Mouse (Mus musculus): ENCODE measurements around the gene Lrmda.

The Lrmda gene

DNA sequence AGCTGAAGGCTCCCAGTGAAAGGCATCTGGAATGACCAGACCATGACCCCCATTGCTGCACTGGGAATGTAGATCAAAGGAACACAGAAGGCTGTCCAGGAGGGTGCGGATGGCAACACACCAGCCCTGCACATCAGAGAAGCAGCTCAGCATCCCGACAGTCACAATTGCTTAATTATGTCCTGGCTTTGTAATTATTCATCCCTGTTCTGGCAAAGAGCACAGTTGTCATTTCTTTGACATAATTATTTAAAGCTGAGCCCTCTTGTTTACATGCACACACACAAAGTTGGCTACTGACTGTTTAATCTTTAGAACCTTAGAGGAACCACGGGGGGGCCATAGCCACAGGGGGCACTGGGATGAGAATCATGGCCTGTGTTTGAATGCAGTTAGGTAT is 580.7 kb downstream of the Lrmda start:
- DNase-seq = no peak

DNA sequence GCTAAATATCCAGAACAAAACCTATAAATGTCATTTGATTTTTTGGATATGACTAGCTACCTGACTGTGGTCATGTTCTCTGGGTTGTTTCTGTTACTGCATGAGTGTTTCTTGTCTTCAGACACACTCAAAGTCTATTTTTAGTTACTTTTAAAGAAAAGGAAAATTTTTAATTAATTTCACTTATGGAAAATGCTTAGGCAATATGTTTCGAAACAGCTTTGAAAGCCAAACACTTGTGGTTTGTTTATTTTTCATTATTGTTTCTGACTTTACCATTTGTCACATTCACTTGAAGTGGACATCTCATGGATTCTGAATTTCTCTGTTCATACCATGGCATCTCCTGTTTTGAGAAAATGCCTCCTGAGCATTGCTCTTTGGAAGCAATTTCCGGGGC is 582.8 kb downstream of the Lrmda start:
- no peak for DNase-seq

GRCm38 (mm10) chr14:22608599-22608998 is 589.1 kb downstream of the Lrmda start:
- DNase-seq = no peak

- DNase-seq = no peak
These were observed 590.0 kb downstream of the Lrmda start for GRCm38 (mm10) chr14:22609261-22610245.

- DNase-seq = no peak
These were observed 591.5 kb downstream of the Lrmda start for GRCm38 (mm10) chr14:22611011-22611410.

DNA sequence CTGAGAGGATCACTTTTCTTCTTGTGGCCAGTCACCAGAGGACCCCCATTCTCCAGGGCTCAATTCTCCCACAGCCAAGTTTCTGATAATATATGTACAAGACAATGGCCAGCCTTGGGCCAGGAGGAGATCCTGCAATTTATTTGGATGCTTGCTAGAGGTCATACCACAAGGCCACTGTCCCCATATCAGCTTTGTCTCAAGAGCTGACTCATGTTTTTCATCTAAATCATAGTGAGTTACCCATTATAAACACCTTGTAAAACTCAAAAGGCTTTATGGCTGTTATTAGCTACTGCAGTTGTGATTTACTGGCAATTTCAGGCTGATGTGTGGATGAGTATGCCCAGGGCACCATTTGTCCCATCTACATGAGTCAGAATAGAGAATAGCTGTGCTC is 600.7 kb downstream of the Lrmda start:
- DNase-seq = no peak

DNA sequence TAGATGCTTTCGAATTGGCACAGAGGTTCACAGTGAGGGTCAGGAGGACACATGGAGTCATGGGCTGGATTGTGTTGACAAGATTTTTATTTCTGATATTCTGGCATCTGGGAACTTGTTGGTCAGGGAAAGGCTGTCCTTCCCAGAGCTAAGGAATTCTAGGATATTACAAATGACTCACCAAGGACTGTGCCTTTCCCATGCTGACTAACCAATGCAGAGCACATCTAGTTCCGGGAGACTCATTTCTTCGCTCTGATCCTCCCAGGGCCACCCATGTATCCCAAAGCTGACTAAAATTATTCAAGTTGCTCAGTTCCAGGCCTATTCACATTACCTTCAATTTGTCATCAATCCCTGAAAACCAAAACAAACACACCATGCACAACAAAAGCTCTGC is 602.4 kb downstream of the Lrmda start:
- no peak for DNase-seq

DNA sequence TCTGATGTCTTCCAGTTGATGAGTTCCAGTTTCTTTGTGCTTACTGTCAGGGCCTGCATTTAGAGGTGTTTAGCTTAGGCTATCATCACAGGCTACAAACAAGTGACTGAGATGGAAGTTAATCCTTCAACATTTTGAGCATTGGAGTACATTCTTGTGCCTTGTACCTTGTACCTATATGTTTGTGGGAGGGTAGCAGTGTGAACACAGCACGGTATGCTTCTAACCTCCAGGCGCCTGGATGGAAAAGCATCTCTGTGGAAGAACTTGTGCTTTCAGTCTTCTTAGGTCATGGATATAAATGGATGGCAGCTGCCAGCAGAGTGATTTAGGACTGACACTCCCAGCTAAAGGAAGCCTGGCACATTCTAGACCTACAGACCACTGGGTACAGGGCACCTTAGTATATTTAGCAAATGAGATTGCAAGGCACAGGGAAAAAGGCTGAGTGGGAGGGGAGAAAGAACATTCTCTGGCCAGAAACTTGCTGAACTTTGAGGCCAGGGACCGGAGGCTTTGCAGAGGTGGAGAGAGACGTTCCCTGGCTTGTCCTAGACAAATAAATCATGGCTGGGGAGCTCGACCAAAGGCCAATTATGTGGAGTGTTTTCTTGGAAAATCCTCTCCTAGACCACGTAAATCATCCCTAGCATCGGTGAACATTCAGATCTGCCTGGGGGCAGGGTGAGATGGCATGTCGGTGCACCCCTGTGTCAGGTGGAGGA is 607.8 kb downstream of the Lrmda start:
- no peak for DNase-seq

DNA sequence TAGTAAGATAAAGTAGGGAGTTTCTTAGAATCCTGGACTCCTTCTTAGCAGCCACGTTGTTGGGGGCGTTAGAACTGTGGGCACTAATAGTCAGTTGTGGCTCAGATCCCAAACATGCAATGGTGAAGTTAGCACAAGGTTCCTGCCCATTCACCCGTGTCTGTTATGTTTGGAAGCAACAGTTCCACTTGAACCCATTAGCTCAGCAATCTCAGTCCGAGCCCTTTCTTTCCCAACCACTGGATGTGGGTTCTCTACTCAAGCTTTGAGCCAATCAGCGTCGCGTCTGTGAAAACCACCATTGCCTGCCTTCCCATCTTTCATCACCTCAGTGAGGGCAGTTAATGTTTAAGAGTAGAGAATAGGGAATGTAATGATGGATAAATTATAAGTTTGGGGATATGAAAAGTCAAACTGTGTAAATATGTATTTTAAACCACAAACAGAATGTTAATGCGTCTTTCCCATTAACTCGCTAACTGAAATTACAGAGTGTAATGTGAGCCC is 610.9 kb downstream of the Lrmda start:
- DNase-seq = no peak

GRCm38 (mm10) chr14:22633612-22634011 is 614.1 kb downstream of the Lrmda start:
- no peak for DNase-seq

DNA sequence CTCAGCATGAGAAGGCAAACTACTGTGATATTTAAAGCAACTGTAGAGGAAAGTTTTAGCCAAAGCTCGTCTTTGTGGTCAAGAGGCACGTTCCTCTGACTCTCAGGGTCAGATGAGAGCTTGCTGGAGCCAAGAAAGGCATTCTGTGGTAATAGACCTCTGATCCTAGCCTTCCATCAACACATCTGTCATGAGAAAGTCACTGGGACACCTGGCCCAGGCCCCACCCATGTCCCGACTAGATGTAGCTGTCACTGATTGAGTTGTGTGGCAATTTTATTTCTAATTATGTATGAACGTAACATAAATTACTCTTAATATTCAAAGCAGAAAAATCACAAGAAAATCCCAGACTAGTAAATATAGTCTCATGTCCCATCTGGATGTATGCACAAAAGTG is 624.0 kb downstream of the Lrmda start:
- no peak for DNase-seq

DNA sequence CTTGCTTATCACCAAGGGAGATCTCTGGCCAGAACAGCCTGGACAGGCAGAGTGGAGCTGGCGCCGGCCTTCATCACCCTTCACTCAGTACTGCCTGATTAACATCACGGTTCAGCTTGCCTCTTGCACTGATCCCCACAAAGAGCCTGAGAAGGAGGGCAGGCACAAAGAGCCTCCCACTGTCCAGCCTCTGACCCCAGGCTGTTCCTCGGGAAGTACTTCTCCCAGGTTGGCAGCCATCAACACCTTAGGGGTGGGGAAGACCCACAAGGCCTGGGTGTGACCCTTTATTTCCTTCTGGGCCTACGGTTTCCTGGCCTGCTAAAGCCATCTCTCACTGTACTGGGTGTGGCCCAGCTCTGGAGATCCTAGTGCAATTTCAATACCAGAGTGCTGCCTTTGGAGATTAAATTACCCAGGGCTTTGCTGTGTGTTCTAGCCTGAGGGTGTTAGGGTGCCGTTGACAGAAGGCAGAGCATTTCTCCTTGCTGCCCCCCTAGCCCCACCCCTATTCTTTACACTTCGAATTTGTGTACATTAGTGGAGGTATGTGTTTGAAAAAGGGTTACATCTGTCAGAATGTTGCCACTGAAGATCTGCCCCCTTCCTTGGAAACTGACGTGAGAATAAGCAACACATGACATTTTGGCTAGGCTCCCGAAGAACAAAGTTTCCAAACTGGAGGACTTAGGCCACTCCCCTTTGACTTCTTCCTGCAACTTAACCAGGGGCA is 628.5 kb downstream of the Lrmda start:
- DNase-seq = no peak

DNA sequence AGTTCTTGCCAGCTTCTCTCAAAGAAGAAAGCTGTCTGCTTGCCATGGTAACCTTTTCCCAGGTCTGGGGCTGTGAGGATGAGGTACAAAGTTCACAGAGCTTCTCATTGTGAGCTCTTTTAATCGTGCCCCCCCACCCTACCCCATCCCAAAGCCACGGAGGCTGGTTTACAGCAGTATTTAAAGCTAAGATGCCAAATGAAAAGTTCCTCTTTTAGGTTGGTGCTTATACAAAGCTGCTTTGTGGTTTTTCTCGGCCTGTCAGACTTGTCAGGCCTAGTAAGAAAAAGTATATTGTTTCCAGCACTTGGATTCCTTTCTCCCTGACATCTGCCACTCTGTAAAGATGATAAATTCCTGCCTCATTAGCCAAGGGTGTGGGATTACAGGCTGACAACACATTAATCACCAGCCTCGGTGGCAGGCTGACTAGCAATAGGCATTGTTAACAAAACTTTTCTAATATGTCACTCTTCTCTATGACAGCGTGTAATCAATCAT is 629.9 kb downstream of the Lrmda start:
- no peak for DNase-seq

- no peak for DNase-seq
These were observed 630.8 kb downstream of the Lrmda start for GRCm38 (mm10) chr14:22649985-22650984.

DNA sequence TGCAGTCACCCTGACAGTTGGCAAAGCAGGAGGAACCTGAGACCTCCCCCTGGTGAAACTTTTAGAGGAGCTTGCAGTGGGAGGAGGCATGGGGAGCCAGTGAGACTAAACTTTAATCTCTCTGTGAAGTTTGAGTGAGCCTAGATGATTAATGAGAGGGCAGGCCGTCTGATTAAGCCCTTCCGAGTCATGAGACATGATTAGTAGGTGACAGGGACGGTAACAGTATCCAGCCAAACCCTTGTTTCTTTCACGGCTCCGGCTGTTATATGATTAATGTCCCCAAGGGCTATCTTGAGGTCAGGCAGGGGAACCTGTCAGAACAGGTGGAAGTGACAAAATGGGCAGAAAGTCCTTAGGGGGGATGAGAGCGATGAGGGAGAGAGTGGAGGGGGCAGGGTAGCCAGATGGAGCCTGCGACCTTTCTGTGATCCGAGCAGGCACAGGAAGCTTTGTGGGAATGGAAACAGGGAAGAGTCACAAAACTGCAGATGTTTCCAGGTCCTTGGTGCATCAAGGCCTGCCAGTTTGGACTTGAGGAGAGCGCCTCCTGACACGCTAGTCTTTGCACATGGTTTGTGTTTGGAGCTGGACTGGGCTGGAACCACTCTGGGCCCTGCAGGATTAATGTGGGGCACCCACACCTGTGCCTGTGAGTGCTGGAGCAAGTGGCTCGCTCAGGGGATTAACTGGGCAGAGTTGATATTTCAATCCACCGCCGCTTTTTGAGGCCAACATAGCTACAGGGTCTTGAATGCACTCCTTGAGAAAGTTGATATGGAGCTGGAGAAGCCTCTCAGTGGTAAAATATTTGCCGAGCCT is 631.8 kb downstream of the Lrmda start:
- no peak for DNase-seq

- no peak for DNase-seq
These were observed 643.0 kb downstream of the Lrmda start for GRCm38 (mm10) chr14:22662496-22662895.

- no peak for DNase-seq
These were observed 646.9 kb downstream of the Lrmda start for GRCm38 (mm10) chr14:22666437-22666836.

DNA sequence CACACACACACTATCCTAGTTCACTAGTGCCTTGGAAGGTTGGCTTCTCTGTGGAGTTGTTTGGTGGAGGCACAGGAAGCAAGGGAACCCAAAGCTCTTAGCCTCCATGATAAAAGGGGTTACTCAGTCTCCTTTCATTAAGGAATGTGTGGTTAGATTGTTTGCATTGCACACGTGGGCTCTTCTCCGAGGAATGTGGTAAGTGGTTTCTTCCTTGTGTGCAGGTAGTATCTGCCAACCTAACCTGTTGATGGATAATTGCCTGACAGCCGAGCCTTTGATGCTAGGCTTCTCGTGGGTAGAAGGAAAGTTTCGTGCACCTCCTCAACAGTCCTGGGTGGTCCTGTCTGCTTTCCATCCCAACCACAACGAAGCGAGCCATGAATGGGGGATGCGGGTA is 648.8 kb downstream of the Lrmda start:
- no peak for DNase-seq

DNA sequence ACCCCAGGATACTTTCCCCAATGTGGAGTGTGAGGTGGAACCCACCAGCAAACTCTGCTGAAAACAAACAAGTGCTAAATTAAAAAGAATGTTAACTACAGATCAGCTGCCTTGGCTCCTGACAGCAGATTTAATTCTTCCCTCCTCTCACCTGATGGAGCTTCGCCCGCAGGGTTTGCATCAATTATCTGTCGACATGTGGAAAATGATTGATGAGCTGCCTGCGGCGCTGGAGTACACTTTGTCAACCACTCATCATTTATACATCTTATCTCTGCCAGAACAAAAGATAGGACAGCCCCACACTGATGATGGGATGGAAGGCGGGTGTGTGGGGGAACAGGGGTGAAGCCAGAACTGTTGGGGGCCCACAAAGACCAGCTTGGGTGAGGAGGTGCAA is 649.2 kb downstream of the Lrmda start:
- no peak for DNase-seq

GRCm38 (mm10) chr14:22673581-22673980 is 654.1 kb downstream of the Lrmda start:
- no peak for DNase-seq
